8 mouse cellular contexts compared by ENCODE assay signal in genomic region chr9:53384873-53385272, GRCm38 (mm10). TPM values are rescaled to one million over a fixed set of nuclear protein-coding genes. Genes with fewer than 3 reads are reported as not detected.
DNase-seq lines count a peak whose midpoint lies in the region; ATAC-seq and TF ChIP-seq lines count a peak whose summit lies in the region.

No protein-coding gene starts in this region.

- H3K27me3 ChIP-seq in embryonic facial prominence, embryonic 13.5 days: no peaks in the 10 kb centered on the region
- H3K27me3 ChIP-seq in hindbrain, embryonic 14.5 days (ENCODE audit: control insufficient read depth, insufficient read depth, low read length): no peaks in the 10 kb centered on the region
- no peaks in the 10 kb centered on the region for H3K27me3 ChIP-seq in midbrain, embryonic 14.5 days (ENCODE audit: control insufficient read depth, insufficient read depth, low read length)

- peaks cover 9% of the 10 kb centered on the region for H3K4me1 ChIP-seq in embryonic facial prominence, embryonic 13.5 days
- H3K4me1 ChIP-seq in hindbrain, embryonic 14.5 days (replicated peaks; ENCODE audit: control insufficient read depth, insufficient read depth, low read length): 0 out of 2 replicates have a peak, but pooled peaks cover 5% of the 10 kb centered on the region
- H3K4me1 ChIP-seq in midbrain, embryonic 14.5 days (ENCODE audit: control insufficient read depth, insufficient read depth, low read length): no peaks in the 10 kb centered on the region

- intact Hi-C loops in left cerebral cortex, adult 2 months (cut with DNase I): loop anchor here (2.0 to 5.0 kb wide), 2 partner anchors 40 to 128 kb away; no protein-coding TSS in a partner anchor

- TF ChIP-seq CTCF in left cerebral cortex, adult 2 months (IDR thresholded peaks at IDR 0.05): no peak

- H3K27ac ChIP-seq in left cerebral cortex, adult 2 months: peak overlapping the region; percentile 85
- H3K27ac ChIP-seq in embryonic facial prominence, embryonic 13.5 days: peak overlapping the region; percentile 99
- H3K27ac ChIP-seq in hindbrain, embryonic 14.5 days: 0 out of 2 replicates have a peak overlapping the region, but pooled peaks have one; percentile 16
- H3K27ac ChIP-seq in midbrain, embryonic 14.5 days (replicated peaks; ENCODE audit: low read depth, low read length): no peak overlapping the region

- peaks cover 10% of the 10 kb centered on the region; the same call in 1 of the 2 replicates for H3K36me3 ChIP-seq in embryonic facial prominence, embryonic 13.5 days
- H3K36me3 ChIP-seq in hindbrain, embryonic 14.5 days (replicated peaks; ENCODE audit: control insufficient read depth, insufficient read depth): no peaks in the 10 kb centered on the region
- H3K36me3 ChIP-seq in midbrain, embryonic 14.5 days (ENCODE audit: control insufficient read depth, insufficient read depth, low read length): no peaks in the 10 kb centered on the region

- peak overlapping the region; percentile 79 for H3K4me3 ChIP-seq in left cerebral cortex, adult 2 months
- H3K4me3 ChIP-seq in embryonic facial prominence, embryonic 13.5 days: peak overlapping the region; percentile 72
- peak overlapping the region; percentile 66 for H3K4me3 ChIP-seq in hindbrain, embryonic 14.5 days (replicated peaks; ENCODE audit: low read length)
- H3K4me3 ChIP-seq in midbrain, embryonic 14.5 days (replicated peaks; ENCODE audit: low read depth, low read length): peak overlapping the region; percentile 66

- no peak for DNase-seq in left cerebral cortex, adult 2 months (ENCODE audit: extremely low spot score in 1 of 2, low spot score in 2 of 2)
- no peak for DNase-seq in left cerebral cortex, adult 18-20 months (ENCODE audit: low spot score in 2 of 2)
- peak; percentile 33 for DNase-seq in hindbrain, embryonic 14.5 days (ENCODE audit: low spot score)
- no peak for DNase-seq in midbrain, embryonic 14.5 days
- DNase-seq in gastrocnemius, postnatal 25 days: no peak
- no peak for DNase-seq in spleen, adult 12 weeks (ENCODE audit: low spot score)
- no peak for DNase-seq in ovary, postnatal 10 days (ENCODE audit: low spot score)

- peak overlapping the region; percentile 96 for H3K9ac ChIP-seq in embryonic facial prominence, embryonic 13.5 days
- peak overlapping the region; percentile 76; the same call in 1 of the 2 replicates for H3K9ac ChIP-seq in hindbrain, embryonic 14.5 days
- H3K9ac ChIP-seq in midbrain, embryonic 14.5 days (replicated peaks; ENCODE audit: low read length): no peak overlapping the region; the same call in 1 of the 2 replicates

- 4% methylated on average over 8 of the region's 8 CpGs for WGBS in embryonic facial prominence, embryonic 13.5 days
- 14% methylated on average over 8 of the region's 8 CpGs for WGBS in hindbrain, embryonic 14.5 days
- WGBS in midbrain, embryonic 14.5 days: 13% methylated on average over 8 of the region's 8 CpGs

- H3K4me2 ChIP-seq in embryonic facial prominence, embryonic 13.5 days: peak overlapping the region; percentile 79
- H3K4me2 ChIP-seq in hindbrain, embryonic 14.5 days (replicated peaks): peak overlapping the region; percentile 74
- peak overlapping the region; percentile 77 for H3K4me2 ChIP-seq in midbrain, embryonic 14.5 days (ENCODE audit: low read length)

- ATAC-seq in embryonic facial prominence, embryonic 13.5 days (ENCODE audit: insufficient number of reproducible peaks, insufficient read depth, low FRiP score, low TSS enrichment, low read depth): no peak
- no peak for ATAC-seq in hindbrain, embryonic 14.5 days (ENCODE audit: low FRiP score)
- 0 out of 2 replicates have a peak, but pooled peaks have one; percentile 15 for ATAC-seq in midbrain, embryonic 14.5 days (ENCODE audit: low FRiP score, low TSS enrichment)

- H3K9me3 ChIP-seq in embryonic facial prominence, embryonic 13.5 days: no peaks in the 10 kb centered on the region
- H3K9me3 ChIP-seq in hindbrain, embryonic 14.5 days (ENCODE audit: control insufficient read depth, low read length): no peaks in the 10 kb centered on the region
- no peaks in the 10 kb centered on the region for H3K9me3 ChIP-seq in midbrain, embryonic 14.5 days (ENCODE audit: control insufficient read depth, low read length)

RNA-seq across cellular contexts. Expression of gene Kdelc2, which starts 1.0 kb away (rescaled TPM):
- total RNA-seq in left cerebral cortex, adult 2 months (2021): 1 to 10 TPM; 6.2 to 6.5 TPM
- 1 to 10 TPM; 6.0 to 6.9 TPM for total RNA-seq in left cerebral cortex, adult 18-20 months (2021)
- 20.7 TPM in 2 replicates for polyA plus RNA-seq in embryonic facial prominence, embryonic 13.5 days (2015; fragmentation: Nextera tagmentation; extraction: Ambion mirVana)
- polyA plus RNA-seq in hindbrain, embryonic 14.5 days (2014; fragmentation: Nextera tagmentation; extraction: Ambion mirVana): 6.6 and 7.7 TPM in 2 replicates
- 2.0 and 5.5 TPM in 2 replicates for polyA plus RNA-seq in midbrain, embryonic 14.5 days (2014; fragmentation: Nextera tagmentation; extraction: Ambion mirVana)
- 1 to 10 TPM; 5.4 to 5.7 TPM for total RNA-seq in gastrocnemius, postnatal 25 days (2021)

RNA-seq across cellular contexts. Expression of gene 4930550C14Rik, which starts 17.3 kb away (rescaled TPM):
- total RNA-seq in left cerebral cortex, adult 2 months (2021): under 1 TPM in 1 of 2 experiments, not detected in 1; 0.16 TPM
- 1 to 10 TPM in 1 of 2 experiments, under 1 TPM in 1; 0.35 to 1.4 TPM for total RNA-seq in left cerebral cortex, adult 18-20 months (2021)
- 1.1 and 2.0 TPM in 2 replicates for polyA plus RNA-seq in embryonic facial prominence, embryonic 13.5 days (2015; fragmentation: Nextera tagmentation; extraction: Ambion mirVana)
- 0.31 TPM in 1 of 2 replicates, not detected in the other for polyA plus RNA-seq in hindbrain, embryonic 14.5 days (2014; fragmentation: Nextera tagmentation; extraction: Ambion mirVana)
- polyA plus RNA-seq in midbrain, embryonic 14.5 days (2014; fragmentation: Nextera tagmentation; extraction: Ambion mirVana): 0.08 and 0.41 TPM in 2 replicates
- not detected for total RNA-seq in gastrocnemius, postnatal 25 days (2021)
